Mouse (Mus musculus): ENCODE measurements at regions not wholly inside any gene's neighbourhood (a gene's known extent, or its start where the extent isn't known, plus 50 kb on each side); places are given as distances from the start of the nearest gene placed in this dataset.

DNA sequence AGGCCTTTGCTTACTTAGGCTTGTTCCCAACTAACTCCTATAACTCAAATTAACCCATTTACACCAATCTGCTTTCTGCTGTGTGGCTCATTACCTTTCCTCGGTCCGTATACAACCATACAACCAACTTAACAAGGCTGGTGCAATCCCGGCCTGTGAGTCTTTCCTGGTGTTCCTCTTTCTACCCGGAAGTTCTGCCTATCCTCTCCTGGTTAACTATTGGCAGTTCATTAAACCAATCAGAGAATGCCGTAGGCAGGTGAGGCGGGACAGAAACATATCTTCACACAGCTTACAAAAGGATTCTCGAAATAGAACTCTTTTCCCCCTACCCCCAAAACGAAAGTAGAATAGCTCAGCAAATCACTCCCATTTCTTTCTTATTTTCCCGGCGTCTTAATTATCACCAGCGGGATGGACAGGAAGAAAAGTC lies 65.0 kb downstream of the Ccdc54 start:
- TF ChIP-seq CTCF (IDR thresholded peaks at IDR 0.05; ENCODE audit: control insufficient read depth, insufficient read depth, insufficient read length) (no peak), CEBPB (IDR thresholded peaks at IDR 0.05; ENCODE audit: low read depth) (no peak), USF1 (IDR thresholded peaks at IDR 0.05; ENCODE audit: low read depth) (no peak), MAX (IDR thresholded peaks at IDR 0.05) (no peak)

Measured in C2C12 (cell line).